Mouse (Mus musculus): ENCODE data around the gene Aox2. TPM values are rescaled to one million over a fixed set of nuclear protein-coding genes. Genes with fewer than 3 reads are reported as not detected.

Gene Aox2
- polyA plus RNA-seq, 1 experiment from 2014 or later, result 0.07 TPM

DNA sequence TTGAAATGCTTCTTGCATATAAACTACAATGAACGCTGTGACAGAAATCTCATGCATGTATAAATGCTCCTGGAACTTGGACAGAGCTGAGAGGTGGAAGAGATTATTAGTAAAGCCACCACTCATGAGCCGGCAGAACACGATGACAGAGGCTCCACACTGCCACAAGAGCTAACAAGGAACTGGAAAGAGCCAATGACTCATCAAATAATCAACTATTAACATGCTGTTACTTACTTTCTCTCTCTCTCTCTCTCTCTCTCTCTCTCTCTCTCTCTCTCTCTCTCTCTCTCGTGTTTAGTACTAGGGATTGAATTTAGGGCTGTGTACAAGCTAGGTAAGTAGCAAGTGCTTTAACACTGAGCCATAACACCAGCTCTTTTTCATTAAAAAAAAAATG lies 65.7 kb downstream of the Aox2 start:
- 75% methylated on average over 4 of the region's 4 CpGs for WGBS
- Histone ChIP-seq H3K9me3 (ENCODE audit: control insufficient read depth, low read length) (no peaks in the 10 kb centered on the region), H3K27ac (ENCODE audit: low read depth) (no peak overlapping the region), H3K36me3 (ENCODE audit: control insufficient read depth, insufficient read depth, low read length) (no peaks in the 10 kb centered on the region), H3K4me3 (ENCODE audit: low read depth, low read length) (no peak overlapping the region), H3K4me2 (ENCODE audit: low read length) (no peak overlapping the region), H3K27me3 (replicated peaks; ENCODE audit: control insufficient read depth, insufficient read depth, low read length) (no peaks in the 10 kb centered on the region), H3K4me1 (replicated peaks; ENCODE audit: control insufficient read depth, insufficient read depth, low read length) (no peaks in the 10 kb centered on the region), H3K9ac (ENCODE audit: low read length) (no peak overlapping the region)
- ATAC-seq (replicated peaks; ENCODE audit: low FRiP score, low TSS enrichment, low read depth) (no peak), DNase-seq (ENCODE audit: low spot score) (no peak)

- Histone ChIP-seq H3K4me2 (ENCODE audit: low read length) (no peak overlapping the region), H3K9ac (ENCODE audit: low read length) (no peak overlapping the region), H3K4me1 (replicated peaks; ENCODE audit: control insufficient read depth, insufficient read depth, low read length) (no peaks in the 10 kb centered on the region), H3K4me3 (ENCODE audit: low read depth, low read length) (no peak overlapping the region), H3K9me3 (ENCODE audit: control insufficient read depth, low read length) (no peaks in the 10 kb centered on the region), H3K27ac (ENCODE audit: low read depth) (no peak overlapping the region), H3K36me3 (ENCODE audit: control insufficient read depth, insufficient read depth, low read length) (no peaks in the 10 kb centered on the region), H3K27me3 (replicated peaks; ENCODE audit: control insufficient read depth, insufficient read depth, low read length) (no peaks in the 10 kb centered on the region)
- no peak for ATAC-seq (replicated peaks; ENCODE audit: low FRiP score, low TSS enrichment, low read depth)
- DNase-seq (ENCODE audit: low spot score), result no peak
- WGBS, result 79% methylated on average over 5 of the region's 5 CpGs
Measured at GRCm38 (mm10) chr1:58344570-58344969, 66.4 kb downstream of the Aox2 start.

- H3K36me3 ChIP-seq (ENCODE audit: control insufficient read depth, insufficient read depth, low read length), result no peaks in the 10 kb centered on the region
- H3K9ac ChIP-seq (ENCODE audit: low read length), result no peak overlapping the region
- WGBS, result 77% methylated on average over 14 of the region's 14 CpGs
- no peaks in the 10 kb centered on the region for H3K9me3 ChIP-seq (ENCODE audit: control insufficient read depth, low read length)
- H3K4me1 ChIP-seq (replicated peaks; ENCODE audit: control insufficient read depth, insufficient read depth, low read length), result no peaks in the 10 kb centered on the region
- H3K4me2 ChIP-seq (ENCODE audit: low read length), result no peak overlapping the region
- DNase-seq (ENCODE audit: low spot score) (no peak), ATAC-seq (replicated peaks; ENCODE audit: low FRiP score, low TSS enrichment, low read depth) (no peak)
- no peak overlapping the region for H3K27ac ChIP-seq (ENCODE audit: low read depth)
- no peaks in the 10 kb centered on the region for H3K27me3 ChIP-seq (replicated peaks; ENCODE audit: control insufficient read depth, insufficient read depth, low read length)
- H3K4me3 ChIP-seq (ENCODE audit: low read depth, low read length), result no peak overlapping the region
Measured at GRCm38 (mm10) chr1:58346159-58346558, 68.0 kb downstream of the Aox2 start.

- 84% methylated on average over 6 of the region's 6 CpGs for WGBS
- Histone ChIP-seq H3K4me3 (ENCODE audit: low read depth, low read length) (no peak overlapping the region), H3K9ac (ENCODE audit: low read length) (no peak overlapping the region), H3K4me1 (replicated peaks; ENCODE audit: control insufficient read depth, insufficient read depth, low read length) (peaks cover 6% of the 10 kb centered on the region), H3K27me3 (replicated peaks; ENCODE audit: control insufficient read depth, insufficient read depth, low read length) (no peaks in the 10 kb centered on the region), H3K9me3 (ENCODE audit: control insufficient read depth, low read length) (no peaks in the 10 kb centered on the region), H3K36me3 (ENCODE audit: control insufficient read depth, insufficient read depth, low read length) (no peaks in the 10 kb centered on the region), H3K27ac (ENCODE audit: low read depth) (no peak overlapping the region), H3K4me2 (ENCODE audit: low read length) (no peak overlapping the region)
- ATAC-seq (replicated peaks; ENCODE audit: low FRiP score, low TSS enrichment, low read depth), result no peak
- no peak for DNase-seq (ENCODE audit: low spot score)
Measured at GRCm38 (mm10) chr1:58348712-58349111, 70.6 kb downstream of the Aox2 start.

DNA sequence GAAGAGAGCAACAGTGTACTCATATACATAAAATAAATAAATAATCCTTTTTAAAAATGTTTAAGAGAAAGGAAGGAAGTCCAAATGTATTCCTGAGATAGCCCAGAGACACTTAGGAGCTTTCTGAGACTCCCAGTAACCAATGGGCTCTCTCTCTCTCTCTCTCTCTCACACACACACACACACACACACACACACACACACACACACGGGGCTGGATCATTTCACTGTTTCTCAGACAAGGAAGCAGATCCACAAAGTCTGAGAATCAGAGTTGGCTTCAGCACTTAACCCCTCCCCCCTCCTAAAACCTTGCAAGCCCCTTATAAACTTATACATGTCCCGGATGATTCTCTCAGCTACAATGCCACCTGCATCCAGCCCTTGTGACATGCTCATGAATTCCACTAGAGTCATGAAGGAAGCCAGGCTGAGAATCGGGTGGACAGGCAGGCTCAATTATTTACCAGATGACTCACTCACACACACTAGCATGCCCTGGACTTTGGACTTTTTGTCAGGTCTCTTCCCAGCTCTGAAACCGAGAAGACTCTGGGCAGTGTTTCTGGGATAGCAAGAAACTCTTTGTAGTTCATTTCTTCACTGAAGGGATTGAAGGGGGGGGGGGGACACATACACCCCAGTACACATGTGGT lies 75.2 kb downstream of the Aox2 start:
- Histone ChIP-seq H3K4me2 (ENCODE audit: low read length) (no peak overlapping the region), H3K27ac (ENCODE audit: low read depth) (peak overlapping the region; percentile 74), H3K4me1 (replicated peaks; ENCODE audit: control insufficient read depth, insufficient read depth, low read length) (peaks cover 6% of the 10 kb centered on the region), H3K9me3 (ENCODE audit: control insufficient read depth, low read length) (no peaks in the 10 kb centered on the region), H3K27me3 (replicated peaks; ENCODE audit: control insufficient read depth, insufficient read depth, low read length) (no peaks in the 10 kb centered on the region), H3K36me3 (ENCODE audit: control insufficient read depth, insufficient read depth, low read length) (no peaks in the 10 kb centered on the region), H3K9ac (ENCODE audit: low read length) (no peak overlapping the region), H3K4me3 (ENCODE audit: low read depth, low read length) (no peak overlapping the region)
- peak; percentile 89 for ATAC-seq (replicated peaks; ENCODE audit: low FRiP score, low TSS enrichment, low read depth)
- peak; percentile 62 for DNase-seq (ENCODE audit: low spot score)
- 18% methylated on average over 4 of the region's 4 CpGs for WGBS

DNA sequence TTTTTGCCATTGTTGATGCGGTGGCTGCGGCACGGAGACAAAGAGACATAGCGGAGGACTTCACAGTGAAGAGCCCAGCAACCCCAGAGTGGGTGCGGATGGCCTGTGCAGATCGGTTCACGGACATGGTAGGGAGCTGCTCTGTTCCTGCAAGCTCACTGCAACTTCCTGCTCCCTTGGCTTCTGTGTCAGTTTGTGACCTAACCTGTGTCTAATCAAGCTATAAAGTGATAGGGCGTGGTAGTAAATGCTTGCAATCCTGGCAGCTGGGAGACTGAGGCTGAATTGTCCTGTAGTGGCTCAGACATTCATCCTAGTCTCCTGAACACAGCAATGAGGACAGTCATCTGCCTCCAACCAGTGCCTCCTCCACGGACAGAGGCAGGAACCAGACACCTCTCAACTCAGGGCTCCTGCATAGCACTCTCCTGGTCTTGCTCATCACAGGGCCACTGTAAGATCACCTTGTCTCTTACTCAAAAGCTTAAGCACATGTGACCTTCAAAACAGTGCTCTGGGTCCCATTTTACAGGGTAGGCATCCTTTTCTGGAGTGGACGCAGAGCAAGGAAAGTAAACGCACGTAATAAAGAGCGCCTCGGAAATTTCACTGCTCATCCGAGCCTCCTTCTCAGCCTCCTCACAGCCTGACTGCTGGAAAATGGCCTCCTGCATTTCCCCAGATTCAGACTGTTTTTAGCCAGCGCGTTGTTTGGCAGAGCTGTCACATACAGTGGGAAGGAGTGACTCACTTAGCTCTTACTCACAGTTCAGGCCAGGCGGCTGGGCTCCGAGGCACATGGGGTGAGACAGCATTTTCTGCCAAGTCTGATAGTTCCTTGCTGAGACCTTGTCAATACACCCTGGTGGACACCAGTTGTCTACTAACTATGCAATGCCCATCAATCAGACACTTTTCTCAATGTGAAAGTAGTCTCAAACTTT lies 81.1 kb downstream of the Aox2 start:
- Histone ChIP-seq H3K9ac (ENCODE audit: low read length) (no peak overlapping the region), H3K27me3 (replicated peaks; ENCODE audit: control insufficient read depth, insufficient read depth, low read length) (no peaks in the 10 kb centered on the region), H3K27ac (ENCODE audit: low read depth) (no peak overlapping the region), H3K9me3 (ENCODE audit: control insufficient read depth, low read length) (no peaks in the 10 kb centered on the region), H3K36me3 (ENCODE audit: control insufficient read depth, insufficient read depth, low read length) (no peaks in the 10 kb centered on the region), H3K4me1 (replicated peaks; ENCODE audit: control insufficient read depth, insufficient read depth, low read length) (no peaks in the 10 kb centered on the region), H3K4me3 (ENCODE audit: low read depth, low read length) (no peak overlapping the region), H3K4me2 (ENCODE audit: low read length) (no peak overlapping the region)
- WGBS, result 69% methylated on average over 19 of the region's 19 CpGs
- DNase-seq (ENCODE audit: low spot score), result no peak
- ATAC-seq (replicated peaks; ENCODE audit: low FRiP score, low TSS enrichment, low read depth), result peak; percentile 38; the same call in 1 of the 2 replicates

GRCm38 (mm10) chr1:58362296-58362695 lies 84.2 kb downstream of the Aox2 start:
- Histone ChIP-seq H3K4me1 (replicated peaks; ENCODE audit: control insufficient read depth, insufficient read depth, low read length) (no peaks in the 10 kb centered on the region), H3K9me3 (ENCODE audit: control insufficient read depth, low read length) (no peaks in the 10 kb centered on the region), H3K27ac (ENCODE audit: low read depth) (no peak overlapping the region), H3K36me3 (ENCODE audit: control insufficient read depth, insufficient read depth, low read length) (no peaks in the 10 kb centered on the region), H3K9ac (ENCODE audit: low read length) (no peak overlapping the region), H3K4me3 (ENCODE audit: low read depth, low read length) (no peak overlapping the region), H3K4me2 (ENCODE audit: low read length) (no peak overlapping the region), H3K27me3 (replicated peaks; ENCODE audit: control insufficient read depth, insufficient read depth, low read length) (no peaks in the 10 kb centered on the region)
- ATAC-seq (replicated peaks; ENCODE audit: low FRiP score, low TSS enrichment, low read depth) (no peak), DNase-seq (ENCODE audit: low spot score) (no peak)
- WGBS, result 61% methylated on average over 4 of the region's 4 CpGs

- WGBS, result 87% methylated on average over 12 of the region's 12 CpGs
- no peaks in the 10 kb centered on the region for H3K27me3 ChIP-seq (replicated peaks; ENCODE audit: control insufficient read depth, insufficient read depth, low read length)
- no peak overlapping the region for H3K27ac ChIP-seq (ENCODE audit: low read depth)
- H3K4me1 ChIP-seq (replicated peaks; ENCODE audit: control insufficient read depth, insufficient read depth, low read length), result no peaks in the 10 kb centered on the region
- ATAC-seq (replicated peaks; ENCODE audit: low FRiP score, low TSS enrichment, low read depth) (no peak), DNase-seq (ENCODE audit: low spot score) (no peak)
- no peaks in the 10 kb centered on the region for H3K36me3 ChIP-seq (ENCODE audit: control insufficient read depth, insufficient read depth, low read length)
- H3K9ac ChIP-seq (ENCODE audit: low read length), result no peak overlapping the region
- H3K4me3 ChIP-seq (ENCODE audit: low read depth, low read length), result no peak overlapping the region
- H3K9me3 ChIP-seq (ENCODE audit: control insufficient read depth, low read length), result no peaks in the 10 kb centered on the region
- H3K4me2 ChIP-seq (ENCODE audit: low read length), result no peak overlapping the region
Measured at GRCm38 (mm10) chr1:58364551-58364950, 86.4 kb downstream of the Aox2 start.
